Mouse (Mus musculus) gastrocnemius, adult 2 months (tissue): ENCODE results near the gene Ugt2b38. TPM values are rescaled to one million over a fixed set of nuclear protein-coding genes. Genes with fewer than 3 reads are reported as not detected.

Experiments used
- total RNA-seq, 2 experiments: library from RNA; stranded (reverse); gene quantifications; 2 replicates each; pipeline ENCODE4 v1.2.3; 2021

Ugt2b38 gene
- total RNA-seq, 2 experiments from 2014 or later, result not detected

Other genes starting within 250 kb of the Ugt2b38 start
- gene Ugt2b37, start 169.4 kb downstream of the Ugt2b38 start, total RNA-seq, result not detected
- gene Ugt2a3, start 87.0 kb downstream of the Ugt2b38 start, total RNA-seq, result not detected
- not detected for gene Ugt2a2, start 58.1 kb upstream of the Ugt2b38 start, total RNA-seq
- gene Gm43638, start 62.6 kb upstream of the Ugt2b38 start, total RNA-seq, result not detected
- not detected for gene Ugt2a1, start 66.7 kb upstream of the Ugt2b38 start, total RNA-seq
- gene Sult1b1, start 114.0 kb upstream of the Ugt2b38 start, total RNA-seq, result not detected
- not detected for gene Sult1d1, start 144.8 kb upstream of the Ugt2b38 start, total RNA-seq
- gene Sult1e1, start 167.4 kb upstream of the Ugt2b38 start, total RNA-seq, result under 1 TPM in 1 of 2 experiments, not detected in 1; 0.26 TPM
- not detected for gene Csn1s1, start 242.0 kb upstream of the Ugt2b38 start, total RNA-seq